Mouse (Mus musculus): ENCODE measurements around the gene Nupr1l. TPM values are rescaled to one million over a fixed set of nuclear protein-coding genes. Genes with fewer than 3 reads are reported as not detected.
A peak's percentile ranks its signal among the peaks of the same experiment; 100 is the strongest.

The Nupr1l gene
- total and polyA plus RNA-seq, 2 experiments from 2014 or later, result 3.5 to 6.0 TPM

DNA sequence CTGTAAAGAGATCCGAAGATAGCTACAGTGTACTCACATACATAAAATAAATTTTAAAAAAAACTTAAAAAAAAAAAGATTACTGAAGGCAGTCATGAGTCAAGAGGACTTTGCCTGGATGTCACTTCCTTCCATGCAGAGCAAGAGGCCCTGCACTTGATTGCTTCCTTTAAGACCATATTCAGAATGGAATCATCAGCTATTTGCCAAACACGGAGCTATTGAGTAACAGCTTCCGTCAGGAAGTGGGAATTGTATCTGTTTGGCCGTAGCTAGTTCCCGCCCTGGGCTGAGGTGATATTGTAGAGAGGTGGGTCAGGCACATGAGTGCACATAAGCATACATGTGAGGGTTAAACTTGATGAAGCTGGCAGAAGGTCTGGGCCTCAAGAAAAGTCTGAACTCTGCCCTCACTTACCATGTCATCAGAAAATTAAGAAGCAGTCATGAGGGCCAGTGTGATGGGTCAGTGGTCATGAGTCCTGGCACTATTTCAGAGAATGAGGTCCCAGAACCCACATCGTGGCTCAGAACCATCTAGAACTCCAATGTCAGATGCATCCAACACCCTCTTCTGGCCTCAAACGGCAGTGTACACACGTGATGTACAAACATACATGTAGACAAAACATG, 16.6 kb downstream of the Nupr1l start:
- ATAC-seq (no peak), DNase-seq (ENCODE audit: low spot score) (no peak)
- H3K36me3 ChIP-seq (ENCODE audit: insufficient read depth, low read length), result no peaks in the 10 kb centered on the region
- no peak overlapping the region for H3K4me3 ChIP-seq (ENCODE audit: low read length)
- H3K27me3 ChIP-seq (ENCODE audit: insufficient read depth, low read length), result no peaks in the 10 kb centered on the region
- no peaks in the 10 kb centered on the region for H3K9me3 ChIP-seq (ENCODE audit: low read length)
- no peaks in the 10 kb centered on the region for H3K4me1 ChIP-seq (ENCODE audit: insufficient read depth, low read length)
- H3K9ac ChIP-seq (replicated peaks; ENCODE audit: low read length), result no peak overlapping the region
- no peak overlapping the region for H3K4me2 ChIP-seq (ENCODE audit: low read depth, low read length)
- no peak overlapping the region for H3K27ac ChIP-seq
- WGBS, result 89% methylated on average over 8 of the region's 8 CpGs
- no peak for TF ChIP-seq CTCF (IDR thresholded peaks at IDR 0.05; ENCODE audit: low read depth)

DNA sequence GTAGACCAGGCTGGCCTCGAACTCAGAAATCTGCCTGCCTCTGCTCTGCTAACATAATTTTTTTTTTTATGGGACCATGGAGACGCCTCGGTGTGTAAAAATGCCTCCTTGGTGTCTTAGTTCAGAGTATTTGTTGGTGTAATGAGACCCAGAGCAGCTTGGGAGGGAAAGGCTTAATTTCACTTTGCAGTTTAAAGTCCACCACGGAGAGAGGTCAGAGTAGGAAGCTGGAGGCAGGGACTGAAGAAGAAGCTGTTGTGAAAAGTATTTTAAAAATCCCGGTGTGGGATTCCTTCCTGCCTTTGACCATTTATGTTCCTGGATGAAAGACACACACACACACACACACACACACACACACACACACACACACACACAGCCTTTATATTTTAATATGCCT, 17.6 kb downstream of the Nupr1l start:
- DNase-seq (ENCODE audit: low spot score) (no peak), ATAC-seq (no peak)
- Histone ChIP-seq H3K36me3 (ENCODE audit: insufficient read depth, low read length) (no peaks in the 10 kb centered on the region), H3K27me3 (ENCODE audit: insufficient read depth, low read length) (no peaks in the 10 kb centered on the region), H3K9me3 (ENCODE audit: low read length) (no peaks in the 10 kb centered on the region), H3K4me2 (ENCODE audit: low read depth, low read length) (no peak overlapping the region), H3K4me3 (ENCODE audit: low read length) (no peak overlapping the region), H3K9ac (replicated peaks; ENCODE audit: low read length) (no peak overlapping the region), H3K4me1 (ENCODE audit: insufficient read depth, low read length) (no peaks in the 10 kb centered on the region), H3K27ac (no peak overlapping the region)
- no peak for TF ChIP-seq CTCF (IDR thresholded peaks at IDR 0.05; ENCODE audit: low read depth)
- WGBS, result 77% methylated on average over 5 of the region's 5 CpGs

DNA sequence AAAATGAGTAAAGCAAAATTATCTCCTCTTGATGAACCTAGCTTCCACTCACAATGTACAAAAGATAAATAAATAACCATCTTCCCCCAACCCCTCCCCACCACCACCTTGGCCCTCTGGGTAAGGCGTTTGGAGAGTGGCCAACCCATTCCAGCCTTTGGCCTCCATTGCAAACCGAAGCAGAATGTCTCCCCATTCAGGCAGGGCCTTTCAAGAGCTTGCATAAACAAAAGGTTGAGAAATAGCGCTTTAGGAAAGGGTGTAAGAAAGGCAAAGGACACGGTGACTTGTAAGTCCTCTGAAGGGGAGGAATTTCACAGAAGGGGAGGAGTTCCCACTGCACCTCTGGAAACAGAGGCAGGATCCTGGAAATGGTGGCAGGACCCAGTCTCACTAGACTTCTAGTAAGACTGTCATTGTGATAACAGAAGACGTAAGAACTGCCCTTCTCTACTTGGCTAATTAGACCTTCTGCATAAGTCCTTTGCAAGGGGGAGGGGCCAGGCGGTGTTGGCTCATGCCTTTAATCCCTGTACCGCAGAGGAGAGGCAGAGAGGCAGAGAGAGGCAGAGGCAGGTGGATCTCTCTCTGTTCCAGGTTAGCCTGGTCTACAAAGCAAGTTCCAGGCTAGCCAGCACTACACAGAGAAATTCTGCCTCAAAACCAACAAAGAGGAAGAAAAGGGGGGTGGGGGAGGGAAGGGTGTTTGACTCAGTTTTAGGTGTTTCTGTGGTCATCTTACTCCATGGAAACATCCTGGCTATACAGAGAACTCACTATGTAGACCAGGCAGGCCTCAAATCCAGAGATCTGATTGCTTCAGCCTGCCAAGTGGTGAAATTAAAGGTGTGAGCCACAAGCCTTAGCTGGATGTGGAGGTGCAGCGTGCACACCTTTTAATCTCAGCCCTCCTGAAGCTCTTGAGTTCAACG, 21.9 kb downstream of the Nupr1l start:
- Histone ChIP-seq H3K4me2 (ENCODE audit: low read depth, low read length) (no peak overlapping the region), H3K4me3 (ENCODE audit: low read length) (no peak overlapping the region), H3K36me3 (ENCODE audit: insufficient read depth, low read length) (no peaks in the 10 kb centered on the region), H3K9ac (replicated peaks; ENCODE audit: low read length) (no peak overlapping the region), H3K27me3 (ENCODE audit: insufficient read depth, low read length) (no peaks in the 10 kb centered on the region), H3K9me3 (ENCODE audit: low read length) (no peaks in the 10 kb centered on the region), H3K4me1 (ENCODE audit: insufficient read depth, low read length) (no peaks in the 10 kb centered on the region), H3K27ac (no peak overlapping the region)
- no peak for TF ChIP-seq CTCF (IDR thresholded peaks at IDR 0.05; ENCODE audit: low read depth)
- no peak for DNase-seq (ENCODE audit: low spot score)
- ATAC-seq, result no peak
- 41% methylated on average over 9 of the region's 9 CpGs for WGBS

DNA sequence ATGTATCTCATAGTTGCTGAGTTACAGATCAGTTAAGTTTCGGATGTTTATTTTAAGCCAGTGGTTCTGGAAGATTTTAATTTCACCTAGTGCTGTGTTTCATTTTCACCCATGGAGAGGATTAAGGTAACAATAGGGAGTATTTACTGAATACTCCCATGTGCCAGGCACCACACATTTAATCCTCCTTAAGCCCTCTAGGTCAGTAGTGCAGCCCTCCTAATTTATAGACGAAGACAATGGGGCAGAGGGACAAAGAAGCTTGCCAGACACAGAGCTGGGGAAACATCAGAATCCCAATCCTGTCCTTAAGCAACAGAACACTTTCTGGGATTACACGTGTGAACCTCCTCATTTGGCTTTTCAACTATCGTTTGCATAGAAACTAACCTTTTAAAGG, 28.6 kb downstream of the Nupr1l start:
- no peak for DNase-seq (ENCODE audit: low spot score)
- H3K4me3 ChIP-seq (ENCODE audit: low read length), result no peak overlapping the region
- H3K4me2 ChIP-seq (ENCODE audit: low read depth, low read length), result no peak overlapping the region
- H3K27ac ChIP-seq, result no peak overlapping the region
- 43% methylated on average over 4 of the region's 4 CpGs for WGBS
- ATAC-seq, result no peak
- H3K9ac ChIP-seq (replicated peaks; ENCODE audit: low read length), result no peak overlapping the region
- no peaks in the 10 kb centered on the region for H3K4me1 ChIP-seq (ENCODE audit: insufficient read depth, low read length)
- no peaks in the 10 kb centered on the region for H3K27me3 ChIP-seq (ENCODE audit: insufficient read depth, low read length)
- no peaks in the 10 kb centered on the region for H3K9me3 ChIP-seq (ENCODE audit: low read length)
- TF ChIP-seq CTCF (IDR thresholded peaks at IDR 0.05; ENCODE audit: low read depth), result no peak
- H3K36me3 ChIP-seq (ENCODE audit: insufficient read depth, low read length), result no peaks in the 10 kb centered on the region

DNA sequence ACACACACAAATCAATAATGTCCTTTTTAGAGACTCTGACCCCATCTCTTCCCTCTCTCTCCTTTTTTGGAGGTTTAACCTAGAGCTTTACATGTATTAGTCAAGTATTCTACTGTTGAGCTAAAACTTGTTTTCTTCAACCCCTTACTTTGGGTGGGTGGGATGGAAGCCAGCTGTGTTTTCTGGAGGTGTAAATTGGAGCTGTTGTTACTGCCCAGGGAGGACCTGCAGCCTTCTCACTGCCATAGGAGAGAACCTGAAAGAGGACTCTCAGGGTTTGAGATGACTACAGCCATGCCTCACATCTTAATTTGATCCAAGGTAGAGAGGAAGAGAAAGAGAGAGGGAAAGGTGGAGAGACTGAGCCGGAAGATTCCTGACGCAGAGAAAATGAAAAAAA, 31.9 kb downstream of the Nupr1l start:
- 69% methylated on average over 2 of the region's 2 CpGs for WGBS
- Histone ChIP-seq H3K4me3 (ENCODE audit: low read length) (no peak overlapping the region), H3K27ac (no peak overlapping the region), H3K9ac (replicated peaks; ENCODE audit: low read length) (no peak overlapping the region), H3K27me3 (ENCODE audit: insufficient read depth, low read length) (no peaks in the 10 kb centered on the region), H3K4me2 (ENCODE audit: low read depth, low read length) (no peak overlapping the region), H3K4me1 (ENCODE audit: insufficient read depth, low read length) (0 out of 2 replicates have a peak, but pooled peaks cover 4% of the 10 kb centered on the region), H3K36me3 (ENCODE audit: insufficient read depth, low read length) (no peaks in the 10 kb centered on the region), H3K9me3 (ENCODE audit: low read length) (no peaks in the 10 kb centered on the region)
- no peak for TF ChIP-seq CTCF (IDR thresholded peaks at IDR 0.05; ENCODE audit: low read depth)
- DNase-seq (ENCODE audit: low spot score) (no peak), ATAC-seq (no peak)

DNA sequence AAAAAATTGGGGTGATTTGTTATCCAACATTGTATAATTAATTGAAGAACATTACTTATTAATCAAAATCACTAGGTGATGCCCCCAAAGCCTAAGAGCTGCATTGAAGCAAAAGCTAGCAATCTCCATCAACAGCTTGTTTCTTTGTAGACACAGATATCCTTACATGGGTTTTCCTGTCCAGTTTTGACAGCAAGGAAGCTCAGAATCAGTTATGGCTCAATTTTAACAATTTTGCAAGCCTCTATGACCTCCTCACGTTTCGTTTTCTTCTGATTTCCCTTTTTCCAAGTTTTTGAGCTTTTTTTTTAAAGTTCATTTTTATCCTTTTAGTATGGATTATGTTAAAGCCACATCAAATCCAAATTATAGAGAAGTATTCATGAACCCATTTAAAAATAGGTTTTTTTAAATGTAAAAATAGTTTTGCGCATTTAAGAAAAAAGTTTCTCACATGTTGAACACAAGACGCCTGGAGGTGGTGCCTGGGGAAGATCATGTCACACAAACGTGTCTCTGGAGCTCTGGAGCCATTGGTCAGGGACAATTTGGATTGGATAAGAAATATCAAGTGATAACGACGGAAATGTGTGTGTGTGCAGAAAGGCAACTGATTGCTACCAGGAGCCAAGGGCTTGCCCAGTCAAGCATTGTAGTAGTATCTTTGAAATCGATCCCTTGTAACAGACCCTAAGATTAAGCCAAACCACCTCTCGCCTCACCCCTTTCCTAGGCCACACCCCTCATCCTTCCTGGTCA, 32.6 kb downstream of the Nupr1l start:
- DNase-seq (ENCODE audit: low spot score) (no peak), ATAC-seq (no peak; the same call in 1 of the 2 replicates)
- Histone ChIP-seq H3K4me2 (ENCODE audit: low read depth, low read length) (peak overlapping the region; percentile 52), H3K27ac (peak overlapping the region; percentile 65), H3K4me1 (ENCODE audit: insufficient read depth, low read length) (0 out of 2 replicates have a peak, but pooled peaks cover 4% of the 10 kb centered on the region), H3K9me3 (ENCODE audit: low read length) (no peaks in the 10 kb centered on the region), H3K36me3 (ENCODE audit: insufficient read depth, low read length) (no peaks in the 10 kb centered on the region), H3K4me3 (ENCODE audit: low read length) (peak overlapping the region; percentile 86), H3K27me3 (ENCODE audit: insufficient read depth, low read length) (no peaks in the 10 kb centered on the region), H3K9ac (replicated peaks; ENCODE audit: low read length) (peak overlapping the region; percentile 19; the same call in 1 of the 2 replicates)
- WGBS, result 8% methylated on average over 9 of the region's 9 CpGs
- TF ChIP-seq CTCF (IDR thresholded peaks at IDR 0.05; ENCODE audit: low read depth), result no peak
